Mouse (Mus musculus) heart, adult 2 months (tissue): ENCODE measurements around the gene Khnyn. TPM values are rescaled to one million over a fixed set of nuclear protein-coding genes. Genes with fewer than 3 reads are reported as not detected.

Experiments used
- DNase-seq, 2 experiments: peaks; one replicate each; pipeline ENCODE4 v3.0.0; 2021
- H3K27ac ChIP-seq: fragments of 200-600 bp; 2 replicates; pipeline ENCODE4 v1.8.1; 2022
- H3K27me3 ChIP-seq: fragments of 200-500 bp; 2 replicates; pipeline ENCODE4 v1.6.1; 2012; ENCODE audit warnings: mild to moderate bottlenecking, low read length, inconsistent platforms, mixed read lengths; ENCODE audit not compliant: control insufficient read depth, insufficient read depth
- H3K36me3 ChIP-seq: fragments of 200-500 bp; 2 replicates; pipeline ENCODE4 v1.6.1; 2012; ENCODE audit warnings: low read length, inconsistent platforms; ENCODE audit not compliant: control insufficient read depth, insufficient read depth
- H3K4me1 ChIP-seq: fragments of 200-500 bp; 2 replicates; pipeline ENCODE4 v1.6.1; 2011; ENCODE audit warnings: low read length; ENCODE audit not compliant: control insufficient read depth, insufficient read depth
- H3K4me3 ChIP-seq: fragments of 200-600 bp; 2 replicates; pipeline ENCODE4 v1.8.1; 2022
- H3K79me2 ChIP-seq: fragments of 200-500 bp; replicated peaks from 2 replicates; pipeline ENCODE4 v1.6.1; 2012; ENCODE audit warnings: mild to moderate bottlenecking, inconsistent platforms, low read length, moderate library complexity, mixed read lengths; ENCODE audit not compliant: control insufficient read depth, insufficient read depth
- H3K9ac ChIP-seq: fragments of 200-500 bp; 2 replicates; pipeline ENCODE4 v1.6.1; 2012; ENCODE audit warnings: low read depth, mild to moderate bottlenecking, control low read depth, inconsistent platforms, low read length, mixed read lengths
- CTCF ChIP-seq: fragments of 200-600 bp; IDR thresholded peaks from 2 replicates; pipeline ENCODE4 v1.8.1; 2022; ENCODE audit warnings: antibody characterized with exemption, mild to moderate bottlenecking, moderate library complexity
- EP300 ChIP-seq: fragments of 200-500 bp; IDR thresholded peaks from 2 replicates; pipeline ENCODE4 v1.6.1; 2011; ENCODE audit warnings: low read depth, low read length, control low read depth; ENCODE audit not compliant: insufficient read depth
- POLR2A ChIP-seq: fragments of 200-500 bp; IDR thresholded peaks from 2 replicates; pipeline ENCODE4 v1.6.1; 2011; ENCODE audit warnings: mild to moderate bottlenecking, low read depth, low read length, control low read depth; ENCODE audit not compliant: insufficient read depth
- WGBS: fragments of 180-500 bp; shearing (Covaris S2); methylation state at CpG from one replicate; pipeline ENCODE4 v1.1.7; 2018; 5-methylcytosine and 5-hydroxymethylcytosine counted together
- intact Hi-C: fragments of 180-260 bp; cut with DNase I; formaldehyde crosslinking; loops from one replicate; pipeline ENCODE4 v1.15.1; 2025
- long read RNA-seq: library from polyadenylated mRNA; stranded (forward); transcript quantifications from one replicate; pipeline ENCODE4 v2.0.0, GENCODE M21; 2021
- polyA plus RNA-seq: library from polyadenylated mRNA; depleted of rRNA; stranded (reverse); fragments of >200 nt; gene quantifications from 2 replicates; pipeline ENCODE4 v1.2.3, GENCODE M21; 2012; rRNA removed
- total RNA-seq, 2 experiments: library from RNA; stranded (reverse); gene quantifications; 2 replicates each; pipeline ENCODE4 v1.2.3; 2021

The Khnyn gene
- total RNA-seq (10 to 100 TPM in 1 of 2 experiments, 1 to 10 TPM in 1; 8.8 to 11.6 TPM), polyA plus RNA-seq (9.3 and 13.3 TPM in 2 replicates)
- long read RNA-seq, full-length matches to known transcripts: 3 of 6 reads
- long read RNA-seq, partial matches to known transcripts: 1 of 6 reads
- long read RNA-seq, other reads (novel, unspliced or antisense): 2 of 6 reads

DNA sequence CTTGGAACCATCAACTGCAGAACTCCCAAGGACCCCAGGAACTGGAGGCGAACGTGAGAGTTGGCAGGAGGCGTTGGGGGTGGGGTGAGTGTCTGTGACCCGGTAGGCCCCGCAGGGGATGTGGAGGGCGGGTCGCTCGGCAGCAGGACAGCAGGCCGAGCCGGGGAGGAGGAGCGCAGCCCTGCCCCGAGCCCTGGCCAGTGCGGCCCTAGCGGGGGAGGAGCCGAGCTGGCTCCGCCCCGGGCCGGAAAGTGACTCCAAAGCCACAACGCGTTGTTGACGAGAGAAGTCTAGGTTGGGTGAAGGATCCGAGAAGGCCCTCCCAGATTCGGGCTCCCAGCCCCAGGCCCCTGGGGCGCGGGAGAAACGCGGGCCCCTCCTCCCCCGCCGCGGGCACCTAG is at the start of gene Khnyn:
TSS of gene Khnyn (plus strand) at position 235 of the 401 bp plus-strand sequence.
- Histone ChIP-seq H3K9ac (peak within 1 kb of the TSS; percentile 99), H3K79me2 (0 out of 2 replicates have a peak, but pooled peaks cover 1% of the 10 kb centered on the region), H3K27me3 (no peaks in the 10 kb centered on the region), H3K27ac (peak within 1 kb of the TSS; percentile 92), H3K4me1 (peaks cover 11% of the 10 kb centered on the region), H3K36me3 (peaks cover 7% of the 10 kb centered on the region; the same call in 1 of the 2 replicates), H3K4me3 (peak within 1 kb of the TSS; percentile 88)
- 0% methylated on average over 29 of the region's 30 CpGs for WGBS
- DNase-seq: peak; percentile 94 to 97
- TF ChIP-seq POLR2A (peak; percentile 92), CTCF (no peak; the same call in 1 of the 2 replicates), EP300 (0 out of 2 replicates have a peak, but pooled peaks have one; percentile 4)
- intact Hi-C loops: loop anchor here (10.0 kb wide), 1 partner anchor 210 kb away; the partner anchor contains the start of genes Gmpr2 and Nedd8

DNA sequence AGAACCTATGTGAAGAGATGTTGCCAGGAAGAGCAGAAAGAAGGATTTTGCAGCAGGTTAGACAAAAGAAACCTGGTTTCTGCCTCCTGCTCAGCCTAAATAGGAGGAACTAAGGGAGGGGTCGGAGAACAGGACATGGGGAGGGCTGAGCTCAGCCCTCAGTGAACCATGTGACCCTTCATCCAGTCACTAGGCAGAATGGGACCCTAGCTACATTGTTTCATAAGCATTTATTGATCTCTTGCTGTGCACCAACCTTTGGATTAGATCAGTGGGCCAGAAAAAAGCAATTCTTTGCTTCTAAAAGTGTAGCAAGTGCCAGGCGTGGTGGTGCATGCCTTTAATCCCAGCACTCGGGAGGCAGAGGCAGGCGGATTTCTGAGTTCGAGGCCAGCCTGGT is 46.4 kb upstream of the Khnyn start:
- no peak overlapping the region for H3K4me3 ChIP-seq
- intact Hi-C loops: no loop called here
- TF ChIP-seq POLR2A (no peak), CTCF (no peak), EP300 (no peak)
- no peaks in the 10 kb centered on the region for H3K4me1 ChIP-seq
- no peaks in the 10 kb centered on the region for H3K36me3 ChIP-seq
- 95% methylated on average over 5 of the region's 5 CpGs for WGBS
- H3K27ac ChIP-seq: no peak overlapping the region
- no peaks in the 10 kb centered on the region for H3K79me2 ChIP-seq
- DNase-seq: no peak
- H3K9ac ChIP-seq: no peak overlapping the region
- H3K27me3 ChIP-seq: no peaks in the 10 kb centered on the region

DNA sequence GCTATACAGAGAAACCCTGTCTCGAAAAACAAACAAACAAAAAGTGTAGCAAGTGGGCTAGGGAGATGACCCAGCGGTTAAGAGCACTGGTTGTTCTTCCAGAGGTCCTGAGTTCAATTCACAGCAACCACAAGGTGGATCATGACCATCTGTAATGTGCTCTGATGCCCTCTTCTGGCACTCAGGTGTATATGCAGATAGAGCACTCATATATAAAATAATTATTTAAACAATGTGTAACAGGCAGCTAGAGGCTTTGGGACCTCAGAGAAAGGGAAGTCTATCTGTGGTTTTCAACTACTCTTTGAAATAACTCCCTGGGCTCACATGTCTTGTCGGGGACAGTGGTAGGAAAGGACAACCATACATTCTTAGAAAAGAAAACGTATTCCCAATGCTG is 46.0 kb upstream of the Khnyn start:
- no peak for DNase-seq
- H3K4me3 ChIP-seq: no peak overlapping the region
- H3K27ac ChIP-seq: no peak overlapping the region
- H3K27me3 ChIP-seq: no peaks in the 10 kb centered on the region
- intact Hi-C loops: no loop called here
- H3K36me3 ChIP-seq: no peaks in the 10 kb centered on the region
- H3K79me2 ChIP-seq: no peaks in the 10 kb centered on the region
- peak; percentile 49 for TF ChIP-seq CTCF
- TF ChIP-seq EP300: no peak
- WGBS: 93% methylated on average over 4 of the region's 4 CpGs
- no peaks in the 10 kb centered on the region for H3K4me1 ChIP-seq
- no peak overlapping the region for H3K9ac ChIP-seq

DNA sequence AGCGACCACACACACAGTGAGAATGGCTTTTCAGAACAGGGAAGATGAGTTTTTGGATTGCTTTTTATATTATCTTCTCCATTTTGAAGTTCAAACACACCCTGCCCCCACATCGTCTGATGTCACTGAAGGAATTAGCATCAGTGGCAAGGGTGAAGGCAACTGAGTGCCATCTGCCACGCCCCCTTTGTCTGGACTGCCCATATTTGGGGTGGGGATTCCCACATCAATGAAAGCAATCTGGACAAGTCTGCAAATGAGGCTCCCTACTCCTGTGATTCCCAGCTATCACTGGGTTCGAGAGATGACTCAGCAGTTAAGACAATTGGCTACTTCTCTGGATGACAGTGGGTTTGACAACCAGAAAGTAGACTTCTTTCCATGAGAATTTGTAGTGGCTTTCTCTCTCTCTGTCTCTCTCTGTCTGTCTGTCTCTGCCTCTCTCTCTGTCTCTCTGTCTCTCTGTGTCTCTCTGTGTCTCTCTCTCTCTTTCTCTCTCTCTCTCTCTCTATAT is 43.8 kb upstream of the Khnyn start:
- intact Hi-C loops: no loop called here
- H3K79me2 ChIP-seq: no peaks in the 10 kb centered on the region
- no peak for DNase-seq
- H3K27me3 ChIP-seq: no peaks in the 10 kb centered on the region
- 68% methylated on average over 4 of the region's 4 CpGs for WGBS
- H3K4me1 ChIP-seq: no peaks in the 10 kb centered on the region
- H3K4me3 ChIP-seq: no peak overlapping the region
- H3K36me3 ChIP-seq: no peaks in the 10 kb centered on the region
- TF ChIP-seq CTCF (no peak), EP300 (no peak), POLR2A (no peak)
- no peak overlapping the region for H3K9ac ChIP-seq
- H3K27ac ChIP-seq: no peak overlapping the region

DNA sequence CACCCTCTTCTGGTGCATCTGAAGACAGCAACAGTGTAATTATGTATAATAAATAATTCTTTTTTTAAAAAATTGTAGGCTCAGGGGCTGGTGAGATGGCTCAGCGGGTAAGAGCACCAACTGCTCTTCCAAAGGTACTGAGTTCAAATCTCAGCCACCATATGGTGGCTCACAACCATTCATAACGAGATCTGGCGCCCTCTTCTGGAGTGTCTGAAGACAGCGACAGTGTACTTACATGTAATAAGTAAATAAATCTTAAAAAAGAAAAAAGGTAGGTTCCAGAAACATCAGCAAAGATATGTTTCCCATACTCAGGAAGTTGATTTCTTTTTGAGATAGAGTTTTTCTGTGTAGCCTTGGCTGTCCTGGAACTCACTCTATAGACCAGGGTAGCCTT is 42.0 kb upstream of the Khnyn start:
- intact Hi-C loops: no loop called here
- Histone ChIP-seq H3K27ac (no peak overlapping the region), H3K9ac (no peak overlapping the region), H3K27me3 (no peaks in the 10 kb centered on the region), H3K79me2 (no peaks in the 10 kb centered on the region), H3K4me1 (no peaks in the 10 kb centered on the region), H3K36me3 (no peaks in the 10 kb centered on the region), H3K4me3 (no peak overlapping the region)
- 85% methylated on average over 4 of the region's 4 CpGs for WGBS
- DNase-seq: no peak
- TF ChIP-seq POLR2A: no peak
- TF ChIP-seq EP300: no peak
- peak; percentile 70 for TF ChIP-seq CTCF

DNA sequence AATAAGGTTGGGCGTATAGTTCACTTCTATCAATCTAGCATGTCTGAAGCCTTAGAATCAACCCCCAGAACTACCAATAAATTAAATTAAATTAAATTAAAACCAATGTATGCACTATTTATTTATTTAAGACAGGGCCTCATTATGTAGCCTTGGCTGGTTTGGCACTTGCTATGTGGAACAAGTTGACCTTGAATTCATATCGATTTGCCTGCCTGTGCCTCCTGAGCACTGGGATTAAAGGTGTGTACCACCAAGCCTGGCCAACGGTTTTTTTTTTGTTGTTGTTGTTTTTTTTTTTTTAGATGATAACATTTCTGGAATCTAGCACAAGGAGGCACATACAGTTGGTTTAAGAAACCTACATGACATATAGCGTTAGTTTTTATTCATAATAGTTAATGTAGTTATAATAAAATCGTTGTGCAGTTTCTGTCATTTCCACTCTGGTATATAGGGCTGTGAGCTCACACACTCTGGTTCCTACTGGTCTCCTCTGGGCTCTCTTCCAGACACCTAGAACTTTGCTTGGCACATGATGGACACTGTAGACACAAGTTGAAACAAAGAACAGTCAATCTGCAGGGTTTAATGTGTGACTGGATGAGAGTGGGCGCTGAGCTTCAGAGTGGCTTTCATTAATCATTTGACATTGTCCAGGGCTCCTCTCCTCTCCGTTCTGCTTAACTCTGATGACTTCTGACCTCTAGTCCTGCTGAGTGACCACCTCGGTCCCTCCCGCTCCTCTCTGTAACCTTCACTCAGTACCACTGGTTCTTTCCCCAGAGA is 39.0 kb upstream of the Khnyn start:
- H3K79me2 ChIP-seq: no peaks in the 10 kb centered on the region
- no peaks in the 10 kb centered on the region for H3K4me1 ChIP-seq
- H3K4me3 ChIP-seq: no peak overlapping the region
- intact Hi-C loops: no loop called here
- H3K36me3 ChIP-seq: no peaks in the 10 kb centered on the region
- no peak for TF ChIP-seq POLR2A
- no peak for TF ChIP-seq CTCF
- TF ChIP-seq EP300: no peak
- DNase-seq: no peak
- H3K9ac ChIP-seq: no peak overlapping the region
- no peaks in the 10 kb centered on the region for H3K27me3 ChIP-seq
- 72% methylated on average over 9 of the region's 9 CpGs for WGBS
- no peak overlapping the region for H3K27ac ChIP-seq
